ENCODE assay signal across 27 mouse cellular contexts in the genomic region with DNA sequence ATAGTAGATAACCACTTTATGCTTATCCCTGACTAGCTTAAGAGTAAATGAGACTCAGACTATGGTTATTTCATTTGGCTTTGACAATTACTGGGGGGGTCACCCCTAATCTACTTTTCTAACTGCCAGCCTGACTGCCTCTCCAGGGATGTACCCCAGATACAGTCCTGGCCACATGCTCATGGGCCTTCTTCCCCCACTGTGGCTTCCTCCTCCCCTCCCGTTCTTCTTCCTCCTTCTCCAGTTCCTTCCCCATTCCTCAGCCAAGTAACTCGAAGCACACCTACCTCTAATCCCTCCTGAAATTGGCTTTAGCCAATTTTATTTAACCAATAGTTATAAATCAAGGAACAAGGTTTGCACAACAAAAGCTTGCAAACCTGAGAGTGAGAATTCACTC. TPM values are rescaled to one million over a fixed set of nuclear protein-coding genes. Genes with fewer than 3 reads are reported as not detected.
DNase-seq lines count a peak whose midpoint lies in the region; ATAC-seq and TF ChIP-seq lines count a peak whose summit lies in the region.
"Had no signal": no experiment of that assay in that cellular context is flagged by ENCODE, and none has a peak within 500 bp of the region (broad histone marks: within the 10 kb centered on the region; RNA-seq: fewer than 3 reads in every experiment).

No protein-coding gene starts in this region.

- H3K27me3 ChIP-seq in liver, postnatal 0 days (ENCODE audit: insufficient read depth, low read length), result peaks cover 11% of the 10 kb centered on the region
- H3K27me3 ChIP-seq in liver, embryonic 11.5 days (replicated peaks; ENCODE audit: control insufficient read depth, insufficient read depth, low read length), result peaks cover 11% of the 10 kb centered on the region
- no peaks in the 10 kb centered on the region for H3K27me3 ChIP-seq in hindbrain, embryonic 14.5 days (ENCODE audit: control insufficient read depth, insufficient read depth, low read length)
- H3K27me3 ChIP-seq: CH12.LX; forebrain, embryonic 12.5 days; Patski had no signal

- H3K4me3 ChIP-seq in liver, postnatal 0 days (ENCODE audit: low read depth, low read length), result no peak overlapping the region
- no peak overlapping the region for H3K4me3 ChIP-seq in liver, embryonic 11.5 days (ENCODE audit: low read depth, low read length)
- H3K4me3 ChIP-seq in hindbrain, embryonic 14.5 days (replicated peaks; ENCODE audit: low read length), result no peak overlapping the region
- H3K4me3 ChIP-seq: embryonic facial prominence, embryonic 13.5 days; embryonic facial prominence, embryonic 15.5 days; erythroblast, embryonic 14.5 days; forebrain, embryonic 10.5 days; forebrain, embryonic 12.5 days had no signal

- no peak overlapping the region for H3K4me2 ChIP-seq in liver, postnatal 0 days (ENCODE audit: low read depth, low read length)
- no peak overlapping the region for H3K4me2 ChIP-seq in liver, embryonic 11.5 days
- no peak overlapping the region for H3K4me2 ChIP-seq in hindbrain, embryonic 14.5 days (replicated peaks)
- H3K4me2 ChIP-seq: embryonic facial prominence, embryonic 13.5 days; embryonic facial prominence, embryonic 15.5 days; forebrain, embryonic 12.5 days had no signal

- TF ChIP-seq CTCF in liver, postnatal 0 days (IDR thresholded peaks at IDR 0.05; ENCODE audit: low read depth), result no peak

- no peaks in the 10 kb centered on the region for H3K9me3 ChIP-seq in liver, postnatal 0 days (ENCODE audit: low read length)
- H3K9me3 ChIP-seq in liver, embryonic 11.5 days (ENCODE audit: control insufficient read depth, low read length), result no peaks in the 10 kb centered on the region
- no peaks in the 10 kb centered on the region for H3K9me3 ChIP-seq in hindbrain, embryonic 14.5 days (ENCODE audit: control insufficient read depth, low read length)
- H3K9me3 ChIP-seq: embryonic facial prominence, embryonic 13.5 days; embryonic facial prominence, embryonic 15.5 days; forebrain, embryonic 10.5 days; forebrain, embryonic 12.5 days had no signal

- H3K27ac ChIP-seq in liver, postnatal 0 days (ENCODE audit: low read depth), result no peak overlapping the region
- H3K27ac ChIP-seq in liver, embryonic 11.5 days (ENCODE audit: low read depth, low read length), result no peak overlapping the region
- no peak overlapping the region for H3K27ac ChIP-seq in hindbrain, embryonic 14.5 days
- H3K27ac ChIP-seq: embryonic facial prominence, embryonic 13.5 days; embryonic facial prominence, embryonic 15.5 days; forebrain, embryonic 10.5 days; forebrain, embryonic 12.5 days had no signal

- no peak for TF ChIP-seq EP300 in liver, postnatal 0 days (IDR thresholded peaks at IDR 0.05; ENCODE audit: low read depth)

- 36% methylated on average over 2 of the region's 2 CpGs for WGBS in liver, postnatal 0 days (ENCODE audit: insufficient replicate concordance)
- WGBS in liver, embryonic 11.5 days, result 50% methylated on average over 2 of the region's 2 CpGs
- WGBS in hindbrain, embryonic 14.5 days, result 91% methylated on average over 2 of the region's 2 CpGs

- H3K36me3 ChIP-seq in liver, postnatal 0 days (replicated peaks; ENCODE audit: insufficient read depth, low read length), result no peaks in the 10 kb centered on the region
- H3K36me3 ChIP-seq in liver, embryonic 11.5 days (ENCODE audit: control insufficient read depth, insufficient read depth, low read length), result no peaks in the 10 kb centered on the region
- H3K36me3 ChIP-seq in hindbrain, embryonic 14.5 days (replicated peaks; ENCODE audit: control insufficient read depth, insufficient read depth), result no peaks in the 10 kb centered on the region
- H3K36me3 ChIP-seq: embryonic facial prominence, embryonic 13.5 days; embryonic facial prominence, embryonic 15.5 days; forebrain, embryonic 12.5 days; G1E had no signal

- DNase-seq in liver, postnatal 0 days, result peak; percentile 6
- DNase-seq in liver, embryonic 11.5 days (ENCODE audit: low spot score), result no peak
- DNase-seq in right cerebral cortex, postnatal 4 days, result no peak
- DNase-seq in hindbrain, embryonic 14.5 days (ENCODE audit: low spot score), result no peak
- DNase-seq: adrenal gland, adult 8-10 months; adrenal gland, postnatal 14 days; adrenal gland, postnatal 36 days; B cell, adult 2 months; cerebellum, adult 11-12 months; cerebellum, adult 2 months; cerebellum, adult 9-10 months; cerebellum, postnatal 10 days; cerebellum, postnatal 25 days; embryo, embryonic 11 days had no signal

- ATAC-seq in liver, postnatal 0 days, result no peak
- no peak for ATAC-seq in liver, embryonic 11.5 days (replicated peaks; ENCODE audit: low FRiP score)
- ATAC-seq in megakaryocyte, adult 5-6 weeks (ENCODE audit: poor library complexity, severe bottlenecking), result peak; percentile 69
- no peak for ATAC-seq in hindbrain, embryonic 14.5 days (ENCODE audit: low FRiP score)
- ATAC-seq: activated CD4-positive, CD25-positive, alpha-beta regulatory T cell, adult 4 months; CD4-positive, CD25-positive, alpha-beta regulatory T cell, adult 4 months; forebrain, embryonic 14.5 days; forebrain, embryonic 16.5 days; Patski had no signal

- H3K4me1 ChIP-seq in liver, postnatal 0 days (ENCODE audit: insufficient read depth), result no peaks in the 10 kb centered on the region
- no peaks in the 10 kb centered on the region for H3K4me1 ChIP-seq in liver, embryonic 11.5 days (replicated peaks; ENCODE audit: control insufficient read depth, insufficient read depth, low read length)
- H3K4me1 ChIP-seq in hindbrain, embryonic 14.5 days (replicated peaks; ENCODE audit: control insufficient read depth, insufficient read depth, low read length), result 0 out of 2 replicates have a peak, but pooled peaks cover 1% of the 10 kb centered on the region
- H3K4me1 ChIP-seq: embryonic facial prominence, embryonic 13.5 days; embryonic facial prominence, embryonic 15.5 days had no signal

- H3K9ac ChIP-seq in liver, postnatal 0 days (replicated peaks), result no peak overlapping the region
- H3K9ac ChIP-seq in liver, embryonic 11.5 days (ENCODE audit: low read depth, low read length), result no peak overlapping the region
- no peak overlapping the region for H3K9ac ChIP-seq in hindbrain, embryonic 14.5 days
- H3K9ac ChIP-seq: embryonic facial prominence, embryonic 13.5 days; embryonic facial prominence, embryonic 15.5 days; forebrain, embryonic 12.5 days had no signal

RNA-seq across cellular contexts. Expression of a gene that starts 6.1 kb away (rescaled TPM):
- 0.46 and 0.81 TPM in 2 replicates for polyA plus RNA-seq in liver, postnatal 0 days (2015; fragmentation: Nextera tagmentation; extraction: Ambion mirVana)
- 5.0 and 6.0 TPM in 2 replicates for polyA plus RNA-seq in liver, embryonic 11.5 days (2014; fragmentation: Nextera tagmentation; extraction: Ambion mirVana)
- 0.25 TPM in 1 of 2 replicates, not detected in the other for total RNA-seq in megakaryocyte, adult 5-6 weeks (2015)
- 0.24 TPM in 1 of 2 replicates, not detected in the other for total RNA-seq in megakaryocyte, adult 5-6 weeks (2017)
- 101 and 123 TPM in 2 replicates for polyA plus RNA-seq in hindbrain, embryonic 14.5 days (2014; fragmentation: Nextera tagmentation; extraction: Ambion mirVana)
- polyA plus RNA-seq: erythroblast, embryonic 14.5 days; G1E had no signal

RNA-seq across cellular contexts. Expression of a gene that starts 45.5 kb away (rescaled TPM):
- polyA plus RNA-seq in liver, postnatal 0 days (2015; fragmentation: Nextera tagmentation; extraction: Ambion mirVana), result 26.8 and 28.0 TPM in 2 replicates
- polyA plus RNA-seq in liver, embryonic 11.5 days (2014; fragmentation: Nextera tagmentation; extraction: Ambion mirVana), result 27.1 and 28.8 TPM in 2 replicates
- 41.7 and 44.5 TPM in 2 replicates for total RNA-seq in megakaryocyte, adult 5-6 weeks (2015)
- total RNA-seq in megakaryocyte, adult 5-6 weeks (2017), result 87.5 and 92.7 TPM in 2 replicates
- polyA plus RNA-seq in hindbrain, embryonic 14.5 days (2014; fragmentation: Nextera tagmentation; extraction: Ambion mirVana), result 0.78 and 1.0 TPM in 2 replicates

Comparison
In these comparisons a context has a peak if more than half of its experiments do, and no peak if none do; other contexts are left out.
1. RNA of a gene that starts 6.1 kb away (polyA plus RNA-seq): 101 to 123 TPM in hindbrain, embryonic 14.5 days; 5.0 to 6.0 TPM in liver, embryonic 11.5 days and 0.46 to 0.81 TPM in liver, postnatal 0 days; every median in the first group is over 10 times any median in the second.
2. RNA of a gene that starts 45.5 kb away (polyA plus RNA-seq): 27.1 to 28.8 TPM in liver, embryonic 11.5 days and 26.8 to 28.0 TPM in liver, postnatal 0 days; 0.78 to 1.0 TPM in hindbrain, embryonic 14.5 days; every median in the first group is over 10 times any median in the second.